Mouse (Mus musculus): ENCODE data around the gene Gimap3. TPM values are rescaled to one million over a fixed set of nuclear protein-coding genes. Genes with fewer than 3 reads are reported as not detected.
A peak's percentile ranks its signal among the peaks of the same experiment; 100 is the strongest.

Gimap3 gene
- polyA plus RNA-seq, 1 experiment: 0.29 TPM

GRCm38 (mm10) chr6:48787867-48788266 is 17.2 kb upstream of the Gimap3 start:
- no peak for DNase-seq
- H3K4me1 ChIP-seq (ENCODE audit: control insufficient read depth, insufficient read depth, low read length): no peaks in the 10 kb centered on the region
- no peaks in the 10 kb centered on the region for H3K27me3 ChIP-seq (ENCODE audit: control insufficient read depth, insufficient read depth, low read length)
- TF ChIP-seq POLR2A (IDR thresholded peaks at IDR 0.05; ENCODE audit: borderline replicate concordance, insufficient read depth, low read length) (no peak), CTCF (IDR thresholded peaks at IDR 0.05; ENCODE audit: borderline replicate concordance, insufficient read depth, low read depth, low read length) (no peak)
- H3K4me3 ChIP-seq (replicated peaks; ENCODE audit: insufficient read depth, low read depth, low read length): no peak overlapping the region
- H3K27ac ChIP-seq (ENCODE audit: insufficient read depth, low read length): no peak overlapping the region
- WGBS: 81% methylated on average over 2 of the region's 2 CpGs

- H3K4me1 ChIP-seq (ENCODE audit: control insufficient read depth, insufficient read depth, low read length): no peaks in the 10 kb centered on the region
- H3K27ac ChIP-seq (ENCODE audit: insufficient read depth, low read length): no peak overlapping the region
- 53% methylated on average over 2 of the region's 2 CpGs for WGBS
- H3K27me3 ChIP-seq (ENCODE audit: control insufficient read depth, insufficient read depth, low read length): no peaks in the 10 kb centered on the region
- H3K4me3 ChIP-seq (replicated peaks; ENCODE audit: insufficient read depth, low read depth, low read length): no peak overlapping the region
- DNase-seq: no peak
- no peak for TF ChIP-seq CTCF (IDR thresholded peaks at IDR 0.05; ENCODE audit: borderline replicate concordance, insufficient read depth, low read depth, low read length)
- no peak for TF ChIP-seq POLR2A (IDR thresholded peaks at IDR 0.05; ENCODE audit: borderline replicate concordance, insufficient read depth, low read length)
Observed at GRCm38 (mm10) chr6:48785601-48786000, 14.9 kb upstream of the Gimap3 start.

- 24% methylated on average over 1 of the region's 1 CpGs for WGBS
- no peaks in the 10 kb centered on the region for H3K27me3 ChIP-seq (ENCODE audit: control insufficient read depth, insufficient read depth, low read length)
- H3K27ac ChIP-seq (ENCODE audit: insufficient read depth, low read length): no peak overlapping the region
- no peaks in the 10 kb centered on the region for H3K4me1 ChIP-seq (ENCODE audit: control insufficient read depth, insufficient read depth, low read length)
- no peak overlapping the region for H3K4me3 ChIP-seq (replicated peaks; ENCODE audit: insufficient read depth, low read depth, low read length)
- TF ChIP-seq POLR2A (IDR thresholded peaks at IDR 0.05; ENCODE audit: borderline replicate concordance, insufficient read depth, low read length) (no peak), CTCF (IDR thresholded peaks at IDR 0.05; ENCODE audit: borderline replicate concordance, insufficient read depth, low read depth, low read length) (no peak)
- no peak for DNase-seq
Observed at GRCm38 (mm10) chr6:48785189-48785588, 14.5 kb upstream of the Gimap3 start.

- WGBS: 78% methylated on average over 1 of the region's 1 CpGs
- Histone ChIP-seq H3K4me1 (ENCODE audit: control insufficient read depth, insufficient read depth, low read length) (no peaks in the 10 kb centered on the region), H3K4me3 (replicated peaks; ENCODE audit: insufficient read depth, low read depth, low read length) (no peak overlapping the region), H3K27me3 (ENCODE audit: control insufficient read depth, insufficient read depth, low read length) (no peaks in the 10 kb centered on the region), H3K27ac (ENCODE audit: insufficient read depth, low read length) (no peak overlapping the region)
- no peak for DNase-seq
- TF ChIP-seq POLR2A (IDR thresholded peaks at IDR 0.05; ENCODE audit: borderline replicate concordance, insufficient read depth, low read length) (no peak), CTCF (IDR thresholded peaks at IDR 0.05; ENCODE audit: borderline replicate concordance, insufficient read depth, low read depth, low read length) (no peak)
Observed at GRCm38 (mm10) chr6:48784406-48784805, 13.8 kb upstream of the Gimap3 start.

GRCm38 (mm10) chr6:48772030-48772429 is 1.4 kb upstream of the Gimap3 start:
- Histone ChIP-seq H3K27ac (ENCODE audit: insufficient read depth, low read length) (no peak overlapping the region), H3K4me1 (ENCODE audit: control insufficient read depth, insufficient read depth, low read length) (no peaks in the 10 kb centered on the region; the same call in 1 of the 2 replicates), H3K27me3 (ENCODE audit: control insufficient read depth, insufficient read depth, low read length) (no peaks in the 10 kb centered on the region), H3K4me3 (replicated peaks; ENCODE audit: insufficient read depth, low read depth, low read length) (no peak overlapping the region)
- TF ChIP-seq POLR2A (IDR thresholded peaks at IDR 0.05; ENCODE audit: borderline replicate concordance, insufficient read depth, low read length): no peak
- TF ChIP-seq CTCF (IDR thresholded peaks at IDR 0.05; ENCODE audit: borderline replicate concordance, insufficient read depth, low read depth, low read length): peak; percentile 81
- DNase-seq: peak; percentile 65 to 70
- WGBS: 11% methylated on average over 8 of the region's 8 CpGs

DNA sequence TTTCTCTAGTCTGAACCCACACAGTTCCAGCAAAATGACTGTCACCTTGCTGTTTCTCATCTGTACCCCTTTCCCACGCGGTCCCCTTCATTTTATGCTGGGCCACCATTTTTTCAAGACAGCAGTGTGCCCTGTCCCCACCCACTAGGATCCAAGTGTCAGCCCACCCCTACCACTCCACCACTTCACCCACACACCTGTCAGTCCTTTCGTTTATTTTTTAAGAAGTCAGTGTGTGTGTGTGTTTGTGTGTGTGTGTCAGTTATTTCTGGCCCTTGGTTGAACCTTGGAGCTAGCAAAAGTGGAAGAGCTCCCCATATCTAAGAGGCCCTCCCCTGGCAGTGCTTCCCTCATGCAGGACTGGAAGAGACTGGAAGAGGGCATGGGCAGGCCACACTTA is 1.7 kb downstream of the Gimap3 start:
- TF ChIP-seq CTCF (IDR thresholded peaks at IDR 0.05; ENCODE audit: borderline replicate concordance, insufficient read depth, low read depth, low read length) (no peak), POLR2A (IDR thresholded peaks at IDR 0.05; ENCODE audit: borderline replicate concordance, insufficient read depth, low read length) (no peak)
- DNase-seq: no peak
- 82% methylated on average over 3 of the region's 3 CpGs for WGBS
- no peak overlapping the region for H3K27ac ChIP-seq (ENCODE audit: insufficient read depth, low read length)
- H3K4me3 ChIP-seq (replicated peaks; ENCODE audit: insufficient read depth, low read depth, low read length): no peak overlapping the region
- no peaks in the 10 kb centered on the region for H3K27me3 ChIP-seq (ENCODE audit: control insufficient read depth, insufficient read depth, low read length)
- H3K4me1 ChIP-seq (ENCODE audit: control insufficient read depth, insufficient read depth, low read length): no peaks in the 10 kb centered on the region; the same call in 1 of the 2 replicates

DNA sequence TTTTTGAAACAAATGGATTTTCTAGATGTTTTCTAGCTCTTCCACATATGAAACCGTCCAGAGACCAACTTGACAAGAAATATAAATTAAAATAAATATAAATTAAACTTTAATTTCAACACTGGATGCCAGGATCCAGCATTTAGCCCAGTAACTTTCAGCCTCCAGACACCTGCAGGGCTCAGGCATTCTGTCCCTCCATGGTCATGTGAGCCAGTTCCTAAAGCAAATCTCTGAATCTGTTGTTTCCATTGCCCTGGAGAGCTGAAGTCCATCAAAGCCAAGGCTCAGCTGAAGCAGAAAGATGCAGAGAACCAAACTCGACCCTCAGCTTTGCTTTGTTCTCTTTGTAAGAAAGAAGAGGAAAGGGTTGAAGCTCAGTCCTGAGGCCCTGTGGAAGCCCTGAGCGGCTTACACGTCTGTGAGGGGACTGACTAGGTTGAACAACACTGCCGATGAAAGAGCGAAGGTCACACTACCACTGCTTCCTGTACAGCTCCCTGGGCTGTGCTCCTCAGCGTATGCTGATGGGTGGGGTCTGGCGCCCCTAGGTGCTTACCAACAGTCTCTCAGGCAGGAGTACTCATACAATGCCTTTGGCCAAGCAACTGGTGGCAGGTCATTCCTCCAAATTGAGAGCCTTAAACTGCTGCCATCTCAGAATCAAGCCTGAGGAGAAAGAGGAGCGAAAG is 2.3 kb downstream of the Gimap3 start:
- H3K4me1 ChIP-seq (ENCODE audit: control insufficient read depth, insufficient read depth, low read length): no peaks in the 10 kb centered on the region; the same call in 1 of the 2 replicates
- H3K4me3 ChIP-seq (replicated peaks; ENCODE audit: insufficient read depth, low read depth, low read length): no peak overlapping the region
- no peak for TF ChIP-seq CTCF (IDR thresholded peaks at IDR 0.05; ENCODE audit: borderline replicate concordance, insufficient read depth, low read depth, low read length)
- TF ChIP-seq POLR2A (IDR thresholded peaks at IDR 0.05; ENCODE audit: borderline replicate concordance, insufficient read depth, low read length): no peak
- no peaks in the 10 kb centered on the region for H3K27me3 ChIP-seq (ENCODE audit: control insufficient read depth, insufficient read depth, low read length)
- DNase-seq: no peak
- 78% methylated on average over 9 of the region's 9 CpGs for WGBS
- H3K27ac ChIP-seq (ENCODE audit: insufficient read depth, low read length): no peak overlapping the region

DNA sequence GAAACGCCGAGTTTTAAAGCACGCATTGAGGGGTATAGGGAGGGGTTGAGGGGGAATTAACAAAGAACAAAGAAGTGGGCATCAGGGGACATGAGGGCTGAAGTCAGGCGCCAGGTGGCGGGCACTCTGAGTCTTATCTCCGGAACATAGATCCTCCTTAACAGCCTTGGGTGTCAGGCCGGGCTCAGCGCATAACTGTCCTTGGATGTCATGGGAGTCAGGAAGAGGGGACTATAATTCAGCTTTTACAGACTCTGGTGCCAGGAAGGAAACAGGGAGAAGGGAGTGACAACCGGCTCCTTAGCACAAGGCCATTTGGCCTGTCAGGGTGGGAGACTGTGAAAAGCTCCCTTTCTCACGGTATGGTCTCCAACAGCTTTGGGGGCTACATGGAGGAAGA is 6.2 kb downstream of the Gimap3 start:
- 93% methylated on average over 10 of the region's 10 CpGs for WGBS
- H3K27ac ChIP-seq (ENCODE audit: insufficient read depth, low read length): no peak overlapping the region
- no peaks in the 10 kb centered on the region for H3K27me3 ChIP-seq (ENCODE audit: control insufficient read depth, insufficient read depth, low read length)
- no peaks in the 10 kb centered on the region for H3K4me1 ChIP-seq (ENCODE audit: control insufficient read depth, insufficient read depth, low read length)
- no peak overlapping the region for H3K4me3 ChIP-seq (replicated peaks; ENCODE audit: insufficient read depth, low read depth, low read length)
- DNase-seq: no peak
- no peak for TF ChIP-seq CTCF (IDR thresholded peaks at IDR 0.05; ENCODE audit: borderline replicate concordance, insufficient read depth, low read depth, low read length)
- TF ChIP-seq POLR2A (IDR thresholded peaks at IDR 0.05; ENCODE audit: borderline replicate concordance, insufficient read depth, low read length): no peak

Measured in cerebellum, adult 2 months (tissue).